Mouse (Mus musculus): ENCODE data around the gene Ugt8a. TPM values are rescaled to one million over a fixed set of nuclear protein-coding genes. Genes with fewer than 3 reads are reported as not detected.

Gene Ugt8a
- polyA plus RNA-seq, 1 experiment from 2014 or later = 0.33 TPM

- H3K4me1 ChIP-seq = peaks cover 5% of the 10 kb centered on the region
- 81% methylated on average over 3 of the region's 3 CpGs for WGBS
- no peak for ATAC-seq (ENCODE audit: insufficient number of reproducible peaks, low FRiP score, low TSS enrichment, low read depth)
- H3K9ac ChIP-seq = no peak overlapping the region
- peaks cover 19% of the 10 kb centered on the region for H3K27me3 ChIP-seq
- no peak overlapping the region for H3K27ac ChIP-seq
- no peak overlapping the region for H3K4me3 ChIP-seq
- no peak overlapping the region for H3K4me2 ChIP-seq
- no peaks in the 10 kb centered on the region for H3K36me3 ChIP-seq
- no peaks in the 10 kb centered on the region for H3K9me3 ChIP-seq
Measured at GRCm38 (mm10) chr3:125932594-125933237, 5.7 kb downstream of the Ugt8a start.

- Histone ChIP-seq H3K27ac (no peak overlapping the region), H3K4me1 (no peaks in the 10 kb centered on the region), H3K4me2 (no peak overlapping the region), H3K27me3 (peaks cover 8% of the 10 kb centered on the region), H3K36me3 (no peaks in the 10 kb centered on the region), H3K9me3 (no peaks in the 10 kb centered on the region), H3K9ac (no peak overlapping the region), H3K4me3 (no peak overlapping the region)
- ATAC-seq (ENCODE audit: insufficient number of reproducible peaks, low FRiP score, low TSS enrichment, low read depth) = no peak
- WGBS = 29% methylated on average over 1 of the region's 1 CpGs
Measured at GRCm38 (mm10) chr3:125931059-125931458, 7.4 kb downstream of the Ugt8a start.

GRCm38 (mm10) chr3:125920876-125921275 lies 17.5 kb downstream of the Ugt8a start:
- H3K36me3 ChIP-seq = no peaks in the 10 kb centered on the region
- no peak overlapping the region for H3K9ac ChIP-seq
- no peaks in the 10 kb centered on the region for H3K4me1 ChIP-seq
- H3K4me3 ChIP-seq = no peak overlapping the region
- no peaks in the 10 kb centered on the region for H3K9me3 ChIP-seq
- ATAC-seq (ENCODE audit: insufficient number of reproducible peaks, low FRiP score, low TSS enrichment, low read depth) = no peak
- WGBS = 78% methylated on average over 2 of the region's 2 CpGs
- no peak overlapping the region for H3K4me2 ChIP-seq
- H3K27ac ChIP-seq = no peak overlapping the region
- H3K27me3 ChIP-seq = no peaks in the 10 kb centered on the region

GRCm38 (mm10) chr3:125898976-125899375 lies 39.4 kb downstream of the Ugt8a start:
- no peaks in the 10 kb centered on the region for H3K27me3 ChIP-seq
- H3K9me3 ChIP-seq = no peaks in the 10 kb centered on the region
- no peak overlapping the region for H3K27ac ChIP-seq
- no peak overlapping the region for H3K9ac ChIP-seq
- H3K4me2 ChIP-seq = no peak overlapping the region
- no peaks in the 10 kb centered on the region for H3K4me1 ChIP-seq
- ATAC-seq (ENCODE audit: insufficient number of reproducible peaks, low FRiP score, low TSS enrichment, low read depth) = no peak
- 72% methylated on average over 1 of the region's 1 CpGs for WGBS
- H3K4me3 ChIP-seq = no peak overlapping the region
- H3K36me3 ChIP-seq = no peaks in the 10 kb centered on the region

- 42% methylated on average over 2 of the region's 2 CpGs for WGBS
- H3K9ac ChIP-seq = no peak overlapping the region
- H3K4me2 ChIP-seq = no peak overlapping the region
- H3K9me3 ChIP-seq = no peaks in the 10 kb centered on the region
- ATAC-seq (ENCODE audit: insufficient number of reproducible peaks, low FRiP score, low TSS enrichment, low read depth) = no peak
- H3K36me3 ChIP-seq = no peaks in the 10 kb centered on the region
- H3K27ac ChIP-seq = no peak overlapping the region
- no peaks in the 10 kb centered on the region for H3K4me1 ChIP-seq
- no peaks in the 10 kb centered on the region for H3K27me3 ChIP-seq
- H3K4me3 ChIP-seq = no peak overlapping the region
Measured at GRCm38 (mm10) chr3:125887109-125887508, 51.3 kb downstream of the Ugt8a start.

- H3K9ac ChIP-seq = no peak overlapping the region
- 56% methylated on average over 2 of the region's 2 CpGs for WGBS
- no peak overlapping the region for H3K27ac ChIP-seq
- H3K4me3 ChIP-seq = no peak overlapping the region
- no peaks in the 10 kb centered on the region for H3K9me3 ChIP-seq
- no peaks in the 10 kb centered on the region for H3K36me3 ChIP-seq
- H3K4me2 ChIP-seq = no peak overlapping the region
- no peaks in the 10 kb centered on the region for H3K27me3 ChIP-seq
- no peak for ATAC-seq (ENCODE audit: insufficient number of reproducible peaks, low FRiP score, low TSS enrichment, low read depth)
- no peaks in the 10 kb centered on the region for H3K4me1 ChIP-seq
Measured at GRCm38 (mm10) chr3:125884879-125885278, 53.5 kb downstream of the Ugt8a start.

GRCm38 (mm10) chr3:125884423-125884822 lies 54.0 kb downstream of the Ugt8a start:
- Histone ChIP-seq H3K9me3 (no peaks in the 10 kb centered on the region), H3K9ac (no peak overlapping the region), H3K27ac (no peak overlapping the region), H3K4me2 (no peak overlapping the region), H3K4me3 (no peak overlapping the region), H3K4me1 (no peaks in the 10 kb centered on the region), H3K36me3 (no peaks in the 10 kb centered on the region), H3K27me3 (no peaks in the 10 kb centered on the region)
- 48% methylated on average over 2 of the region's 2 CpGs for WGBS
- ATAC-seq (ENCODE audit: insufficient number of reproducible peaks, low FRiP score, low TSS enrichment, low read depth) = no peak

- H3K9ac ChIP-seq = no peak overlapping the region
- ATAC-seq (ENCODE audit: insufficient number of reproducible peaks, low FRiP score, low TSS enrichment, low read depth) = no peak
- no peaks in the 10 kb centered on the region for H3K9me3 ChIP-seq
- H3K4me1 ChIP-seq = no peaks in the 10 kb centered on the region
- H3K27ac ChIP-seq = no peak overlapping the region
- H3K27me3 ChIP-seq = no peaks in the 10 kb centered on the region
- no peak overlapping the region for H3K4me2 ChIP-seq
- no peak overlapping the region for H3K4me3 ChIP-seq
- H3K36me3 ChIP-seq = no peaks in the 10 kb centered on the region
Measured at GRCm38 (mm10) chr3:125883009-125883408, 55.4 kb downstream of the Ugt8a start.

GRCm38 (mm10) chr3:125881835-125882234 lies 56.6 kb downstream of the Ugt8a start:
- Histone ChIP-seq H3K4me1 (no peaks in the 10 kb centered on the region), H3K4me2 (no peak overlapping the region), H3K27me3 (no peaks in the 10 kb centered on the region), H3K9ac (no peak overlapping the region), H3K4me3 (no peak overlapping the region), H3K27ac (no peak overlapping the region), H3K9me3 (no peaks in the 10 kb centered on the region), H3K36me3 (no peaks in the 10 kb centered on the region)
- no peak for ATAC-seq (ENCODE audit: insufficient number of reproducible peaks, low FRiP score, low TSS enrichment, low read depth)

- Histone ChIP-seq H3K4me3 (no peak overlapping the region), H3K27me3 (no peaks in the 10 kb centered on the region), H3K9ac (no peak overlapping the region), H3K27ac (no peak overlapping the region), H3K36me3 (no peaks in the 10 kb centered on the region), H3K4me2 (no peak overlapping the region), H3K4me1 (no peaks in the 10 kb centered on the region), H3K9me3 (no peaks in the 10 kb centered on the region)
- 74% methylated on average over 4 of the region's 4 CpGs for WGBS
- ATAC-seq (ENCODE audit: insufficient number of reproducible peaks, low FRiP score, low TSS enrichment, low read depth) = no peak
Measured at GRCm38 (mm10) chr3:125874371-125874770, 64.0 kb downstream of the Ugt8a start.

GRCm38 (mm10) chr3:125869873-125870272 lies 68.5 kb downstream of the Ugt8a start:
- Histone ChIP-seq H3K36me3 (no peaks in the 10 kb centered on the region), H3K27ac (no peak overlapping the region), H3K27me3 (no peaks in the 10 kb centered on the region), H3K9me3 (no peaks in the 10 kb centered on the region), H3K4me2 (no peak overlapping the region), H3K4me3 (no peak overlapping the region), H3K4me1 (no peaks in the 10 kb centered on the region), H3K9ac (no peak overlapping the region)
- 86% methylated on average over 4 of the region's 4 CpGs for WGBS
- ATAC-seq (ENCODE audit: insufficient number of reproducible peaks, low FRiP score, low TSS enrichment, low read depth) = no peak

GRCm38 (mm10) chr3:125861601-125862000 lies 76.8 kb downstream of the Ugt8a start:
- Histone ChIP-seq H3K27me3 (no peaks in the 10 kb centered on the region), H3K9me3 (no peaks in the 10 kb centered on the region), H3K4me1 (no peaks in the 10 kb centered on the region), H3K4me2 (no peak overlapping the region), H3K4me3 (no peak overlapping the region), H3K27ac (no peak overlapping the region), H3K9ac (no peak overlapping the region), H3K36me3 (no peaks in the 10 kb centered on the region)
- no peak for ATAC-seq (ENCODE audit: insufficient number of reproducible peaks, low FRiP score, low TSS enrichment, low read depth)
- WGBS = 64% methylated on average over 3 of the region's 3 CpGs
